Mouse (Mus musculus) heart, postnatal 0 days (tissue): ENCODE data around the gene 2700081O15Rik. TPM values are rescaled to one million over a fixed set of nuclear protein-coding genes. Genes with fewer than 3 reads are reported as not detected.
"Not testable (repeated sequence)": the region's sequence is repeated elsewhere in the genome, so short reads cannot be mapped to it uniquely, and the experiment has no call there.

Experiments used
- ATAC-seq: fragments of 200-750 bp; cut with Nextera tagmentation; 2 replicates; pipeline ENCODE4 v1.8.0; 2017; ENCODE audit warnings: low read depth, moderate number of reproducible peaks, moderate library complexity; ENCODE audit not compliant: insufficient read depth
- DNase-seq: peaks from one replicate; pipeline ENCODE4 v3.0.0-alpha.2; 2016; ENCODE audit warnings: low spot score
- H3K27ac ChIP-seq: fragments of 300-500 bp; sonication (generic); 2 replicates; pipeline ENCODE4 v1.5.1; 2014; ENCODE audit warnings: low read depth, mild to moderate bottlenecking
- H3K27me3 ChIP-seq: fragments of 300-500 bp; sonication (generic); 2 replicates; pipeline ENCODE4 v1.6.1; 2014; ENCODE audit warnings: low read length, mixed read lengths; ENCODE audit not compliant: control insufficient read depth, insufficient read depth
- H3K36me3 ChIP-seq: fragments of 300-500 bp; sonication (generic); replicated peaks from 2 replicates; pipeline ENCODE4 v1.6.1; 2014; ENCODE audit warnings: low read length, mixed read lengths; ENCODE audit not compliant: control insufficient read depth, insufficient read depth
- H3K4me1 ChIP-seq: fragments of 300-500 bp; sonication (generic); 2 replicates; pipeline ENCODE4 v1.6.1; 2014; ENCODE audit warnings: antibody characterized with exemption; ENCODE audit not compliant: control insufficient read depth, insufficient read depth
- H3K4me2 ChIP-seq: fragments of 300-500 bp; sonication (generic); 2 replicates; pipeline ENCODE4 v1.6.1; 2014; ENCODE audit warnings: low read depth, mild to moderate bottlenecking, low read length, moderate library complexity
- H3K4me3 ChIP-seq: fragments of 300-500 bp; sonication (generic); 2 replicates; pipeline ENCODE4 v1.5.1; 2014; ENCODE audit warnings: low read depth, low read length
- H3K9ac ChIP-seq: fragments of 300-500 bp; sonication (generic); replicated peaks from 2 replicates; pipeline ENCODE4 v1.6.1; 2014; ENCODE audit warnings: low read depth, low read length, mixed read lengths
- H3K9me3 ChIP-seq: fragments of 300-500 bp; sonication (generic); replicated peaks from 2 replicates; pipeline ENCODE4 v1.6.1; 2016; ENCODE audit warnings: low read length; ENCODE audit not compliant: control insufficient read depth
- CTCF ChIP-seq: IDR thresholded peaks from 2 replicates; pipeline ENCODE4 v1.5.1; 2016; ENCODE audit warnings: antibody characterized with exemption, control low read depth, low read depth
- EP300 ChIP-seq: IDR thresholded peaks from 2 replicates; pipeline ENCODE4 v1.6.1; 2016; ENCODE audit warnings: antibody characterized with exemption, low read depth
- WGBS: fragments of 180-500 bp; shearing (Covaris S2); extraction: QIAGEN DNeasy Blood & Tissue Kit; methylation state at CpG from one replicate; pipeline ENCODE4 v1.1.7; 2014; 5-methylcytosine and 5-hydroxymethylcytosine counted together
- polyA plus RNA-seq: library from polyadenylated mRNA; unstranded; fragments of >200 nt; fragmentation: Nextera tagmentation; extraction: Ambion mirVana; gene quantifications from 2 replicates; pipeline ENCODE4 v1.2.1, GENCODE M21; 2015
- total RNA-seq: library from RNA; depleted of rRNA; stranded (reverse); fragments of >200 nt; gene quantifications from 2 replicates; pipeline ENCODE4 v1.2.3, GENCODE M21; 2014; ENCODE audit warnings: low replicate concordance; rRNA removed

2700081O15Rik gene
- total RNA-seq = 29.6 and 44.0 TPM in 2 replicates
- 2.1 and 2.3 TPM in 2 replicates for polyA plus RNA-seq

GRCm38 (mm10) chr19:7416834-7417735 lies at the start of gene 2700081O15Rik:
Gene 2700081O15Rik (plus strand): TSS chr19:7417625.
- ATAC-seq = peak; percentile 74
- WGBS = under 1% methylated on average over 83 of the region's 107 CpGs
- no peaks in the 10 kb centered on the region for H3K27me3 ChIP-seq

GRCm38 (mm10) chr19:7369469-7369868 lies 48.0 kb upstream of the 2700081O15Rik start:
- H3K36me3 ChIP-seq = peaks cover 70% of the 10 kb centered on the region
- not testable (repeated sequence) for ATAC-seq
- 81% methylated on average over 4 of the region's 4 CpGs for WGBS

More at GRCm38 (mm10) chr19:7416834-7417735, at the start of gene 2700081O15Rik:
- DNase-seq = peak; percentile 66
- peak within 1 kb of the TSS; percentile 81 for H3K4me3 ChIP-seq
- peaks cover 38% of the 10 kb centered on the region for H3K4me1 ChIP-seq
- peak within 1 kb of the TSS; percentile 91 for H3K4me2 ChIP-seq
- TF ChIP-seq EP300 = no peak
- peak within 1 kb of the TSS; percentile 89 for H3K27ac ChIP-seq
- no peaks in the 10 kb centered on the region for H3K9me3 ChIP-seq
- peak within 1 kb of the TSS; percentile 89 for H3K9ac ChIP-seq
- H3K36me3 ChIP-seq = peaks cover 15% of the 10 kb centered on the region

GRCm38 (mm10) chr19:7374491-7374890 lies 42.9 kb upstream of the 2700081O15Rik start:
- no peak overlapping the region for H3K9ac ChIP-seq
- H3K36me3 ChIP-seq = peaks cover 57% of the 10 kb centered on the region
- H3K9me3 ChIP-seq = no peaks in the 10 kb centered on the region
- H3K27ac ChIP-seq = no peak overlapping the region
- WGBS = 93% methylated on average over 8 of the region's 8 CpGs
- DNase-seq = no peak
- no peak for ATAC-seq
- no peak overlapping the region for H3K4me3 ChIP-seq
- H3K27me3 ChIP-seq = no peaks in the 10 kb centered on the region
- 0 out of 2 replicates have a peak, but pooled peaks cover 5% of the 10 kb centered on the region for H3K4me1 ChIP-seq
- TF ChIP-seq EP300 (no peak), CTCF (no peak)
- H3K4me2 ChIP-seq = no peak overlapping the region

More at GRCm38 (mm10) chr19:7369469-7369868, 48.0 kb upstream of the 2700081O15Rik start:
- H3K4me1 ChIP-seq, DNase-seq, H3K9ac ChIP-seq, H3K27ac ChIP-seq, H3K9me3 ChIP-seq, H3K4me2 ChIP-seq, H3K4me3 ChIP-seq, H3K27me3 ChIP-seq: not testable (repeated sequence)

GRCm38 (mm10) chr19:7377639-7378038 lies 39.8 kb upstream of the 2700081O15Rik start:
- H3K36me3 ChIP-seq = peaks cover 29% of the 10 kb centered on the region
- H3K4me1 ChIP-seq = 0 out of 2 replicates have a peak, but pooled peaks cover 11% of the 10 kb centered on the region
- no peaks in the 10 kb centered on the region for H3K27me3 ChIP-seq
- no peak overlapping the region for H3K4me2 ChIP-seq
- no peaks in the 10 kb centered on the region for H3K9me3 ChIP-seq
- H3K9ac ChIP-seq = no peak overlapping the region
- H3K4me3 ChIP-seq = no peak overlapping the region
- ATAC-seq (no peak), DNase-seq (no peak)
- no peak overlapping the region for H3K27ac ChIP-seq
- TF ChIP-seq EP300 = no peak
- no peak for TF ChIP-seq CTCF
- WGBS = 60% methylated on average over 2 of the region's 2 CpGs

- Histone ChIP-seq H3K27ac (peak overlapping the region; percentile 87), H3K4me1 (peaks cover 14% of the 10 kb centered on the region), H3K9ac (peak overlapping the region; percentile 94), H3K27me3 (no peaks in the 10 kb centered on the region), H3K36me3 (no peaks in the 10 kb centered on the region), H3K4me3 (peak overlapping the region; percentile 87), H3K4me2 (peak overlapping the region; percentile 79), H3K9me3 (peaks cover 8% of the 10 kb centered on the region; the same call in 1 of the 2 replicates)
- DNase-seq = no peak
- ATAC-seq = no peak
- no peak for TF ChIP-seq EP300
- no peak for TF ChIP-seq CTCF
- 2% methylated on average over 8 of the region's 8 CpGs for WGBS
These were observed 35.5 kb upstream of the 2700081O15Rik start for GRCm38 (mm10) chr19:7381906-7382247.
